Mouse (Mus musculus) cerebellum, postnatal 36 days (tissue): ENCODE results near the gene Ppp2r5b.

Experiments used
- DNase-seq, 2 experiments: peaks; one replicate each; pipeline ENCODE4 v3.0.0; 2021 to 2022; ENCODE audit warnings: mixed read lengths in 2 of 2

The Ppp2r5b gene

GRCm38 (mm10) chr19:6235084-6236052 lies at the start of gene Ppp2r5b:
Ppp2r5b (minus strand) TSS chr19:6235872.
- DNase-seq: peak; percentile 90 to 95

- no peak for DNase-seq
Observed at GRCm38 (mm10) chr19:6285226-6285625, 49.6 kb upstream of the Ppp2r5b start.

- no peak for DNase-seq
Observed at GRCm38 (mm10) chr19:6284502-6284901, 48.8 kb upstream of the Ppp2r5b start.

GRCm38 (mm10) chr19:6283001-6283400 lies 47.3 kb upstream of the Ppp2r5b start:
- DNase-seq: no peak

GRCm38 (mm10) chr19:6281122-6282020 lies 45.7 kb upstream of the Ppp2r5b start:
- no peak for DNase-seq

- DNase-seq: no peak
Observed at GRCm38 (mm10) chr19:6280554-6280953, 44.9 kb upstream of the Ppp2r5b start.

- no peak for DNase-seq
Observed at GRCm38 (mm10) chr19:6279481-6280144, 43.9 kb upstream of the Ppp2r5b start.

- DNase-seq: no peak
Observed at GRCm38 (mm10) chr19:6278439-6279073, 42.9 kb upstream of the Ppp2r5b start.

GRCm38 (mm10) chr19:6277661-6278438 lies 42.2 kb upstream of the Ppp2r5b start:
- DNase-seq: peak; percentile 51 to 66

GRCm38 (mm10) chr19:6276426-6277421 lies 41.1 kb upstream of the Ppp2r5b start, which contains the start of gene Ehd1:
Ehd1 (plus strand) TSS chr19:6276725.
- peak; percentile 96 to 97 for DNase-seq

- no peak for DNase-seq
Observed at GRCm38 (mm10) chr19:6275740-6276389, 40.2 kb upstream of the Ppp2r5b start.

- peak; percentile 32 to 50 for DNase-seq
Observed at GRCm38 (mm10) chr19:6273998-6274608, 38.4 kb upstream of the Ppp2r5b start.

- no peak for DNase-seq
Observed at GRCm38 (mm10) chr19:6273592-6273991, 37.9 kb upstream of the Ppp2r5b start.

GRCm38 (mm10) chr19:6272738-6273137 lies 37.1 kb upstream of the Ppp2r5b start:
- DNase-seq: no peak

GRCm38 (mm10) chr19:6272053-6272452 lies 36.4 kb upstream of the Ppp2r5b start:
- no peak for DNase-seq

GRCm38 (mm10) chr19:6271206-6271605 lies 35.5 kb upstream of the Ppp2r5b start:
- no peak for DNase-seq

- no peak for DNase-seq
Observed at GRCm38 (mm10) chr19:6270661-6271060, 35.0 kb upstream of the Ppp2r5b start.

GRCm38 (mm10) chr19:6269798-6270475 lies 34.3 kb upstream of the Ppp2r5b start:
- DNase-seq: no peak
